Mouse (Mus musculus) erythroblast, embryonic 14.5 days (primary cell): ENCODE measurements around the gene Hist1h1d. TPM values are rescaled to one million over a fixed set of nuclear protein-coding genes. Genes with fewer than 3 reads are reported as not detected.
A peak's percentile ranks its signal among the peaks of the same experiment; 100 is the strongest.
"Not testable (repeated sequence)": the region's sequence is repeated elsewhere in the genome, so short reads cannot be mapped to it uniquely, and the experiment has no call there.

Source experiments
- H3K27me3 ChIP-seq: 2 replicates; pipeline ENCODE4 v1.6.1; 2012; ENCODE audit warnings: inconsistent platforms; ENCODE audit not compliant: control insufficient read depth
- H3K36me3 ChIP-seq: 2 replicates; pipeline ENCODE4 v1.6.1; 2012; ENCODE audit warnings: mild to moderate bottlenecking, inconsistent platforms; ENCODE audit not compliant: control insufficient read depth
- H3K4me1 ChIP-seq: 2 replicates; pipeline ENCODE4 v1.6.1; 2012; ENCODE audit warnings: inconsistent platforms; ENCODE audit not compliant: control insufficient read depth
- H3K4me3 ChIP-seq: replicated peaks from 2 replicates; pipeline ENCODE3; 2012; ENCODE audit warnings: moderate library complexity, mild to moderate bottlenecking, inconsistent platforms
- H3K9me3 ChIP-seq: 2 replicates; pipeline ENCODE4 v1.6.1; 2012; ENCODE audit warnings: low read length, inconsistent platforms, mixed read lengths; ENCODE audit not compliant: control insufficient read depth
- GATA1 ChIP-seq: IDR thresholded peaks from 2 replicates; pipeline ENCODE4 v1.6.1; 2012; ENCODE audit warnings: low read length, inconsistent platforms, mixed read lengths
- TAL1 ChIP-seq: IDR thresholded peaks from 3 replicates; pipeline ENCODE4 v1.6.1; 2012; ENCODE audit warnings: low read length, inconsistent platforms, mixed read lengths
- polyA plus RNA-seq: library from polyadenylated mRNA; stranded (reverse); fragments of >175 nt; gene quantifications from 2 replicates; pipeline ENCODE4 v1.2.3, GENCODE M21; 2012

Gene Hist1h1d
- polyA plus RNA-seq, 1 experiment: 0.95 TPM

DNA sequence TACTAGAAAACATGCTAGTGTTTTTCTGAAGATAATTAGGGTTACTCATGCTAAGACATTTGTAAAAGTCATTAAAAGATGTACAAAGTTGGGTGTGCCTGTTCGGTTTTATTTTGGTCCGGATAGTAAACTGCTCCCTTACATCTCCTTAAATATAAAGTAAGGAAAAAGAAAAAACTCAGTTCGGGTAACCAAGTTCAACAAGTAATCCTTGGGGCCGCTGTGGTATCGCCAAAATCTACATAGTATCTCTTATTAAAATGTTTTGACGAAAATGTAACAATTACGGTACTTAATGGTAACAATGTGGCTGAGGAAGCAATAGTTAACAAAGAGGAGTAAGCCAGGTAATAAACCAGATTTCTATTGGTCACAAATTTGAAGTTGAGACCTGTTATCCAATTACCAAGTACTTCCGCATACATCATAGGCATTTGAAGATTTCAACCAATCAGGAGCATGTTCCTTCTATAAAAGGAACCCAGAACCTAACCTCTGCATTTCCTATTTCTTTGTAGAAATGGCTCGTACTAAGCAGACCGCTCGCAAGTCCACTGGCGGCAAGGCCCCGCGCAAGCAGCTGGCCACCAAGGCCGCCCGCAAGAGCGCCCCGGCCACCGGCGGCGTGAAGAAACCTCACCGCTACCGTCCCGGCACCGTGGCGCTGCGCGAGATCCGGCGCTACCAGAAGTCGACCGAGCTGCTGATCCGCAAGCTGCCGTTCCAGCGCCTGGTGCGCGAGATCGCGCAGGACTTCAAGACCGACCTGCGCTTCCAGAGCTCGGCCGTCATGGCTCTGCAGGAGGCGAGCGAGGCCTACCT is 8.9 kb upstream of the Hist1h1d start, which contains the start of gene Hist1h3f:
Gene Hist1h3f, plus strand, starts transcription at position 88 of the 822 bp plus-strand sequence.
- Histone ChIP-seq H3K9me3 (no peaks in the 10 kb centered on the region), H3K4me3 (peak within 1 kb of the TSS; percentile 81), H3K27me3 (no peaks in the 10 kb centered on the region), H3K36me3 (peaks cover 10% of the 10 kb centered on the region), H3K4me1 (peaks cover 46% of the 10 kb centered on the region)
- TF ChIP-seq GATA1 (no peak), TAL1 (no peak)

DNA sequence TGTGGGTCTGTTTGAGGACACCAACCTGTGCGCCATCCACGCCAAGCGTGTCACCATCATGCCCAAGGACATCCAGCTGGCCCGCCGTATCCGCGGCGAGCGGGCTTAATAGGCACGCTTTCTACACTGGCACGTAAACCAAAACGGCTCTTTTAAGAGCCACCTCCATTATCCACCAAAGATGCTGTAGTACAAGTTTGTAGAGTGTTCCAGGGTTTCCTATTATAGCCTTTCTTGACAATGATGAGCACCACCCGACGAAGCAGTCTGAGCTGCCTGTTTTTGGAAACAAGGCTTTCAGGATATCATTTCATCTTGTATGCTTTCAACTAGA is 8.3 kb upstream of the Hist1h1d start:
- Histone ChIP-seq H3K4me1 (peaks cover 51% of the 10 kb centered on the region), H3K4me3 (peak overlapping the region; percentile 57)
- H3K9me3 ChIP-seq, H3K27me3 ChIP-seq, H3K36me3 ChIP-seq: not testable (repeated sequence)

DNA sequence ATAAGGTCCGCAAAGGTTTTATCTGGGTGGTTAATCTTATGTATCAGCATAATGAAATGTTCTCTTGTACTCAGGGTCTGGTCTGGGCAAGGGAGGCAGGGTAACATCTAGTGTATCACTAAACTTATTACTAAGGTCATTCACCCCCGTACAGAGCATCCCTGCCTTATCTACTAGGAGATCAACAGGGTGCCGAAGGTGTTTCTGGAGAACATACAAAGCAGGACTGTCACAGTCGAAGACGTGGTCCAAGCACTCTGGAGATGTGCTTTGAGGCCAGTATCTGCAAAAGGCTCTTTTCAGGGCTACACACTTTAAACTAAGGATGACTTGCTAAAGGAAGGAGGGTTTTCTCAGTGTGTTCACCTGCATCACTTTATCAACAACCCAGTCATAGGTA is 6.4 kb upstream of the Hist1h1d start:
- no peaks in the 10 kb centered on the region for H3K36me3 ChIP-seq
- TF ChIP-seq TAL1 (no peak), GATA1 (peak; percentile 67)
- H3K27me3 ChIP-seq: no peaks in the 10 kb centered on the region
- H3K4me1 ChIP-seq: peaks cover 53% of the 10 kb centered on the region
- no peaks in the 10 kb centered on the region for H3K9me3 ChIP-seq
- peak overlapping the region; percentile 58 for H3K4me3 ChIP-seq

DNA sequence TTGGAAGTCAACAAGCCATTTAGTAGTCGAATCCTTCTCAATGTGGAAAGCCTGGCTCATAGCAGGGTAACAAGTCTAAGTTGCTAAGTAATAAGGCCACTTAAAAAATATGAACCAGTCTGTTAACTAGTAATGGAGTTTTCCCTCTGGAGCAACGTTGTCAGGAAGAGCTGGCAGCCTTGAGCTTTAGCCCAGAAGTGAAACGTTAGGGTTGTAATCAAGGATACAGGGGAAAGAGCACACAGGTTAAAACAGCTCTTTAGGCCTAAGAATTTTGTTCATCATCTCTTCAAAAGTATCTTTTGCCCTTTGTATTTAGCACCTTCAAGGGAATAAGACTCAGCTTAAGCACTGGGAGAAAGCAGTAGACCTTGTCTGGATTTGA is 2.3 kb upstream of the Hist1h1d start:
- TF ChIP-seq TAL1: no peak
- no peak for TF ChIP-seq GATA1

DNA sequence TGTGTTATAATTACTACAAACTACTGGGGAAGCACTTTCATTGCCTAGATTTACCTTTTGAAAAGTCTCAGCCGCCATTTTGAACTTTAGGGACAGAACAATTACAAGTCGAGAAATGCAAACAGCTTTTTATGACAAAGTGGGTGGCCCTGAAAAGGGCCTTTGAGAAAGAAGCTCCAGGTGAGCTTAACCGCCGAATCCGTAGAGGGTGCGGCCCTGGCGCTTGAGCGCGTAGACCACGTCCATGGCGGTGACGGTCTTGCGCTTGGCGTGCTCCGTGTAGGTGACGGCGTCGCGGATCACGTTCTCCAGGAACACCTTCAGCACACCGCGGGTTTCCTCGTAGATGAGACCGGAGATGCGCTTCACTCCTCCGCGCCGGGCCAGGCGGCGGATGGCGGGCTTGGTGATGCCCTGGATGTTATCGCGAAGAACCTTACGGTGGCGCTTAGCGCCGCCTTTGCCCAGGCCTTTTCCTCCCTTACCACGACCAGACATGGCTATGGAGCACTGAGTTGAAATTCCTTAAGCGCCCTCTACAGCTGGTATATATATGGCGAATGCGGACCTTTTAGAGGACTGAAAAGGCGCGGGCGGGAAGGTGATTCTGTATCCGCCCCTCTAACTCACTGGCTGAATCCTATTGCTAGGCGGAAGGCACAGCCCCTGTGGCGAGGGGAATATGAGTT is 1.8 kb upstream of the Hist1h1d start, which contains the start of gene Hist1h4f:
Gene Hist1h4f, minus strand, starts transcription at position 503 of the 689 bp plus-strand sequence.
- not testable (repeated sequence) for H3K9me3 ChIP-seq, H3K36me3 ChIP-seq, H3K27me3 ChIP-seq
- Histone ChIP-seq H3K4me3 (peak within 1 kb of the TSS; percentile 68), H3K4me1 (peaks cover 79% of the 10 kb centered on the region)

More for the DNA sequence above, 2.3 kb upstream of the Hist1h1d start:
- H3K4me3 ChIP-seq: peak overlapping the region; percentile 68
- H3K9me3 ChIP-seq: no peaks in the 10 kb centered on the region
- H3K36me3 ChIP-seq: no peaks in the 10 kb centered on the region; the same call in 1 of the 2 replicates
- peaks cover 82% of the 10 kb centered on the region for H3K4me1 ChIP-seq
- no peaks in the 10 kb centered on the region for H3K27me3 ChIP-seq

DNA sequence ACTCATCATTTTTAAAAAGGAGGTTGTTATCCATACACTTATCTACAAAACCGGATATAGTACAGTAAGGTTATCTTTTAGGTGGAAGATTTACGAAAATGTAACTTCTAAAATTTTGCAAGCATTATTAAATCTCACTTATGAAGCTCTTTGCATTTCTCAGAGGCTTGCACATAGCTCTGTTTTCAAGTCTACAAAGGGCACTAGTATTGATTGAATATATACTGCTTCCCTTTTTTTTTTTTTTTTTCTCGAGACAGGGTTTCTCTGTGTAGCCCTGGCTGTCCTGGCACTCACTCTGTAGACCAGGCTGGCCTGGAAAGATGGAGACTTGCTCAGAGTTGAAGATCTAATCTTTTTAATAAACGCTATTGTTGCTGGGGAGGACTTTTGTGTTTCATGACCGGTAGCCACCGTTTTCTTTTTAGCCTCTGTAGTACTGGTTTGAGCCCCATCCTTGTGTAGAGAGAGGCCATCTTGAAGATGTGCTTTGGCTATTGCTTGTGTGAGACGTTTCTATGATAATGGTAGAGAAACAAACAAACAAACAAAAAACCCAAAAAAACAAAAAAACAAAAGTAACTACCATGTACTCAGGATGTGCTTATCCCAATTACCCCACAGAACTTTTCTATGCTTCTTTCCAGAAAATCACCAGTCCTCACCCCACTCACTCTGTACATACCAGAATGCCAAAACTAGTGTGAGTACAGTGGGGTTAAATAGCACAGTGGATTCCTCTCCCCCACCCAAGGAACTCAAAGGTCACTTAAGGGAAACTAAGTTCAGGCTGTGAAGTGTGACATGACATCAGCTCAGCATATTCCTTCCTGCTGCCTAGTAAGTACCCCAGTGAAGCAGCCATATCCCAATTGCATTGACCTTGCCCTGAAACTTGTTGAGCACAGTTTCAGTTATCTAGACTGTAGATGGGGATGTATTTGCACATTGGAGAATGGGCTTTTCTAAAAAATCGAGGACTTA is 839 bp upstream of the Hist1h1d start:
- Histone ChIP-seq H3K36me3 (no peaks in the 10 kb centered on the region; the same call in 1 of the 2 replicates), H3K4me3 (peak overlapping the region; percentile 68), H3K27me3 (no peaks in the 10 kb centered on the region), H3K9me3 (no peaks in the 10 kb centered on the region), H3K4me1 (peaks cover 80% of the 10 kb centered on the region)
- TF ChIP-seq GATA1: no peak
- TF ChIP-seq TAL1: no peak

DNA sequence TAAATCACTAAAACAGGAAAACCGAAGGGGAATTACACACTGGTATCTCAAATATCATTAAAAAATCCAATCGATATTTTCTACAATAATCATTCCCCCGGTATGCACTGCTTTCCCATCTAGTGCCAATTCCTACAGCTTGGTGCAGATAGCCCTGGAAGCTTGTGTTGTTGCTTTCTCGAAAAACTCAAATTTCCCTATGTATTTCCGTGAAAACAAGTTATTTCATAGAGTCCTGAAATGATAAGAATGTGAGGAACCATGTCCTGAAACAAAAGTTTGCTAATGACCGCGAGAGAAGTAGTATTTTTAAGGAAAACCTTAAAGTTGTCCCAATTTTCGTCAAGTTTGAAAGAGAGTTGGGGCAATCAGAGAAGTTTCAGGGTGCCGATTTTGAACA is 1.3 kb downstream of the Hist1h1d start:
- H3K27me3 ChIP-seq: no peaks in the 10 kb centered on the region
- TF ChIP-seq TAL1: no peak
- TF ChIP-seq GATA1: no peak
- H3K4me3 ChIP-seq: peak overlapping the region; percentile 80
- H3K4me1 ChIP-seq: peaks cover 76% of the 10 kb centered on the region
- H3K9me3 ChIP-seq: no peaks in the 10 kb centered on the region
- no peaks in the 10 kb centered on the region; the same call in 1 of the 2 replicates for H3K36me3 ChIP-seq

DNA sequence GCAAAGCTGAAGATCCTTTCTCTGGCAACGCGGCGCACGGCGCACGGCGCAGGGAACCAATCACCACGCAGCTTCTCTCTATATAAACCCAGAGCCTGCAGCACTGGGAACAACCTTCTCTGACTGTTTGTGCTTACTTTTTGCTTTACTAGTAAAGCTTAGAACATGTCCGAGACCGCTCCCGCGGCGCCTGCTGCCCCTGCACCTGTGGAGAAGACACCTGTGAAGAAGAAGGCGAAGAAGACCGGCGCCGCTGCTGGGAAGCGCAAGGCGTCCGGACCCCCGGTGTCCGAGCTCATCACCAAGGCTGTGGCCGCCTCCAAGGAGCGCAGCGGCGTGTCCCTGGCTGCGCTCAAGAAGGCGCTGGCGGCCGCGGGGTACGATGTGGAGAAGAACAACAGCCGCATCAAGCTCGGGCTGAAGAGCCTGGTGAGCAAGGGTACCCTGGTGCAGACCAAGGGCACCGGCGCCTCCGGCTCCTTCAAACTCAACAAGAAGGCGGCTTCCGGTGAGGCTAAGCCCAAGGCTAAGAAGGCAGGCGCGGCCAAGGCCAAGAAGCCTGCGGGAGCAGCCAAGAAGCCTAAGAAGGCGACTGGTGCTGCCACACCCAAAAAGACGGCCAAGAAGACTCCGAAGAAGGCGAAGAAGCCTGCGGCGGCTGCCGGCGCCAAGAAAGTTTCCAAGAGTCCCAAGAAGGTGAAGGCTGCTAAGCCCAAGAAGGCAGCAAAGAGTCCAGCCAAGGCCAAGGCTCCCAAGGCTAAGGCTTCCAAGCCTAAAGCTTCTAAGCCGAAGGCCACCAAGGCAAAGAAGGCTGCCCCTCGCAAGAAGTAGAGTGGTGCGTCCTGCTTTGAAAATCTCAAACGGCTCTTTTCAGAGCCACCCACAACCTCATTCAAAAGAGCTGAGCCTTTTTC is 2.1 kb downstream of the Hist1h1d start:
- Histone ChIP-seq H3K9me3 (no peaks in the 10 kb centered on the region), H3K4me3 (peak overlapping the region; percentile 80), H3K27me3 (no peaks in the 10 kb centered on the region), H3K36me3 (no peaks in the 10 kb centered on the region; the same call in 1 of the 2 replicates), H3K4me1 (peaks cover 68% of the 10 kb centered on the region)
- no peak for TF ChIP-seq TAL1
- no peak for TF ChIP-seq GATA1
